Mouse (Mus musculus): ENCODE results near the gene Pik3r5. TPM values are rescaled to one million over a fixed set of nuclear protein-coding genes. Genes with fewer than 3 reads are reported as not detected.

The Pik3r5 gene
- total and polyA plus RNA-seq, 2 experiments from 2014 or later: 0.82 to 2.0 TPM

DNA sequence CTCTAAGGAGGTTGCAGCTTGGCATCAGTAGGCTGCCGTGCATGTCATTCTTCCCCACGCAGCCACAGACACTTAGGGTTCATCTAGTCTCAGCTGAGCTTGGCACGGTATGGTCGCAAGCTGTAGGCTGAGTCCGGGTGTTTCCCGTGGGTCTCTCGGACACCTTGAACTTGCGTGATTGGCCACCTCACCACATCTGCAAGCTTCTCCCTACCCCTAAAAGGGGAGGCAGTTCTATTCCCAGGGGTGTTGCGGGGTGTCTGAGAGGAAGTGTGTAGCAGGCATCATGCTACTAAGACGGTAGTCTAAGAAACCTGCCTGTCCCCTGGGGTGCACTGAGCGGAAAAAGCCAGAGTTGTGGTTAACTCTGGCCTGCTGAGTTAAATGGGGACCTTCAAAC, 66.6 kb downstream of the Pik3r5 start:
- no peak overlapping the region for H3K4me3 ChIP-seq (ENCODE audit: low read depth, low read length)
- no peaks in the 10 kb centered on the region for H3K27me3 ChIP-seq (ENCODE audit: control insufficient read depth, insufficient read depth, low read length)
- ATAC-seq (ENCODE audit: insufficient read depth, low read depth) (no peak), DNase-seq (ENCODE audit: low spot score) (no peak)
- H3K36me3 ChIP-seq (replicated peaks; ENCODE audit: control insufficient read depth, insufficient read depth, low read length): no peaks in the 10 kb centered on the region
- H3K9ac ChIP-seq (replicated peaks; ENCODE audit: low read depth, low read length): no peak overlapping the region
- no peaks in the 10 kb centered on the region for H3K9me3 ChIP-seq (replicated peaks; ENCODE audit: control insufficient read depth, low read length)
- peaks cover 17% of the 10 kb centered on the region for H3K4me1 ChIP-seq (ENCODE audit: control insufficient read depth, insufficient read depth)
- 83% methylated on average over 11 of the region's 11 CpGs for WGBS
- TF ChIP-seq EP300 (IDR thresholded peaks at IDR 0.05; ENCODE audit: low read depth): no peak
- TF ChIP-seq CTCF (IDR thresholded peaks at IDR 0.05; ENCODE audit: low read depth): no peak
- H3K27ac ChIP-seq (ENCODE audit: low read depth): no peak overlapping the region
- no peak overlapping the region for H3K4me2 ChIP-seq (ENCODE audit: low read depth, low read length)

DNA sequence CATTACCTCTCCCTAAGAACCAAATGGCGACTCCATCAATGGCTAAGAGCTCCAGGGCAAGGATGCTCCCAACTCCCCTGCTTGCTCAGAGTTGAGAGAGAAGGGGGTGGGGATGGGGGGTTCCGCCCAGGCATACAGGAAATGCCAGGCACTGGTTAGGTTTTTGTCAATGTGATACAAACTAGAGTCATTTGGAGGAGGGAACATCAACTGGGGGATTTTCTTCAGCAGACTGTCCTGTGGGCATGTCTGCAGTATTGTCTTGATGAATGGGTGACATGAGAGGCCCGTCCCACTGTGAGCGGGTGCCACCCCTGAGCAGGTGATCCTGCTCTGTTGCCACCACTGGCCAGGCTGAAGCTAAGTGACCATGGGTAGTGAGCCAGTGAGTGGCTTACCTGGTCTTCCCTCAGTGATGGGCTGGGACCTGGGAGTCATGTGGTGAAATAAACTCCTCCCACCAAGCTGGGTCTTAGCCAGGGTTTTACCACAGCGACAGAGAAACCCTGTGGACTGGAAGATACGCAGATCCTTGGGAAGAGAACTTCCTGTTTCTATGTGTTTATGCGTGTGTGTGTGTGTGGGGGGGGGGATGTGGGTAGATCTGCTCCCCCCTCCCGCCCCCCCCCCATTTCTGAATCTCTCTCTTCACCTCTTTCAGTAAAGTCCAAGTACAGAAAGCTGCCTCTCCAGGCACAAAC, 67.2 kb downstream of the Pik3r5 start:
- DNase-seq (ENCODE audit: low spot score): no peak
- no peaks in the 10 kb centered on the region for H3K27me3 ChIP-seq (ENCODE audit: control insufficient read depth, insufficient read depth, low read length)
- TF ChIP-seq CTCF (IDR thresholded peaks at IDR 0.05; ENCODE audit: low read depth) (no peak), EP300 (IDR thresholded peaks at IDR 0.05; ENCODE audit: low read depth) (no peak)

DNA sequence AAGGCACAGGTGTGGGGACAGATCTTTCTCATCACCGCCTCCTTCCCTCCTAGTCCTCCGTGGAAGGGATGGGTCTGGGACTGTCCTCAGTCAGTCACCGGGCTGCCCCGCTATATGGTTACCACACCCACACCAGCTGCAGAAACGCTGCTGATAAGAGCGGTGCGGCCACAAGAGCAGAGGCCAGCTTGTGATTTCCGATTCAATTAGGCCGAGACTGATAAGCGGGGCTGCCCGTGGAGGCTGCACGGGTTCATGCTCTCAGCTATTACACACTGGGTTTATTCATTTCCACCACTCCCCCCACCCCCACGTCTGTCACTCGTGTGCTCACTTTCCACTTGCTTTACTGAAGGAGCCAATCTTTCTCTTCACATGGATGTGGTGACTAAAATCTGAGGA, 69.0 kb downstream of the Pik3r5 start:
- TF ChIP-seq EP300 (IDR thresholded peaks at IDR 0.05; ENCODE audit: low read depth): no peak
- no peak for TF ChIP-seq CTCF (IDR thresholded peaks at IDR 0.05; ENCODE audit: low read depth)
- no peak overlapping the region for H3K4me3 ChIP-seq (ENCODE audit: low read depth, low read length)

More for the DNA sequence above, 67.2 kb downstream of the Pik3r5 start:
- Histone ChIP-seq H3K9ac (replicated peaks; ENCODE audit: low read depth, low read length) (no peak overlapping the region), H3K27ac (ENCODE audit: low read depth) (no peak overlapping the region), H3K36me3 (replicated peaks; ENCODE audit: control insufficient read depth, insufficient read depth, low read length) (no peaks in the 10 kb centered on the region), H3K4me3 (ENCODE audit: low read depth, low read length) (no peak overlapping the region), H3K4me1 (ENCODE audit: control insufficient read depth, insufficient read depth) (peaks cover 11% of the 10 kb centered on the region), H3K4me2 (ENCODE audit: low read depth, low read length) (no peak overlapping the region), H3K9me3 (replicated peaks; ENCODE audit: control insufficient read depth, low read length) (no peaks in the 10 kb centered on the region)
- WGBS: 63% methylated on average over 8 of the region's 8 CpGs
- no peak for ATAC-seq (ENCODE audit: insufficient read depth, low read depth)

DNA sequence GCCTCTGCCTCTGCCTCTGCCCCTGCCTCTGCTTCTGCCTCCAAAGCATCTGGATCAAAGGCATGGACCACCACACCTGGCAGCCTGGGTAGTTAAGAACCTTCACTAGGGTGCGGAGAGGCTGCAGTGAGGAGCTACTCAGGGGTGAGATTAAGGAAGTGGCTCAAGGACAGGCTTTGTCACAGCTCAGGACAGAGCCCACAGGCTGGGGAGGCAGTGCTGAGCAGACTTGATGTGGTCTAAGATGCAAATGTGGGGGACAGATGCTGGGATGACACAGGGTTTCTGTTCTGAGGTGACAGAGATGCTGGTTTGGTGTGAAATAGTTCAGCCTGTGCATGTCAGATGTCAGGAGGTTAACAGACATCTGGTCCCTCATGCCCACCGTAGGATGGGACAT, 70.5 kb downstream of the Pik3r5 start:
- ATAC-seq (ENCODE audit: insufficient read depth, low read depth) (no peak), DNase-seq (ENCODE audit: low spot score) (no peak)
- Histone ChIP-seq H3K27me3 (ENCODE audit: control insufficient read depth, insufficient read depth, low read length) (no peaks in the 10 kb centered on the region), H3K4me3 (ENCODE audit: low read depth, low read length) (no peak overlapping the region), H3K36me3 (replicated peaks; ENCODE audit: control insufficient read depth, insufficient read depth, low read length) (no peaks in the 10 kb centered on the region), H3K4me2 (ENCODE audit: low read depth, low read length) (no peak overlapping the region), H3K9me3 (replicated peaks; ENCODE audit: control insufficient read depth, low read length) (no peaks in the 10 kb centered on the region), H3K4me1 (ENCODE audit: control insufficient read depth, insufficient read depth) (peaks cover 9% of the 10 kb centered on the region), H3K27ac (ENCODE audit: low read depth) (no peak overlapping the region), H3K9ac (replicated peaks; ENCODE audit: low read depth, low read length) (no peak overlapping the region)
- WGBS: 79% methylated on average over 2 of the region's 2 CpGs
- TF ChIP-seq EP300 (IDR thresholded peaks at IDR 0.05; ENCODE audit: low read depth) (no peak), CTCF (IDR thresholded peaks at IDR 0.05; ENCODE audit: low read depth) (no peak)

More for the DNA sequence above, 69.0 kb downstream of the Pik3r5 start:
- Histone ChIP-seq H3K9me3 (replicated peaks; ENCODE audit: control insufficient read depth, low read length) (no peaks in the 10 kb centered on the region), H3K36me3 (replicated peaks; ENCODE audit: control insufficient read depth, insufficient read depth, low read length) (no peaks in the 10 kb centered on the region), H3K9ac (replicated peaks; ENCODE audit: low read depth, low read length) (no peak overlapping the region), H3K27me3 (ENCODE audit: control insufficient read depth, insufficient read depth, low read length) (no peaks in the 10 kb centered on the region), H3K27ac (ENCODE audit: low read depth) (no peak overlapping the region), H3K4me2 (ENCODE audit: low read depth, low read length) (peak overlapping the region; percentile 40; the same call in 1 of the 2 replicates), H3K4me1 (ENCODE audit: control insufficient read depth, insufficient read depth) (peaks cover 9% of the 10 kb centered on the region)
- 7% methylated on average over 14 of the region's 14 CpGs for WGBS
- DNase-seq (ENCODE audit: low spot score): no peak
- ATAC-seq (ENCODE audit: insufficient read depth, low read depth): peak; percentile 45; the same call in 1 of the 2 replicates

DNA sequence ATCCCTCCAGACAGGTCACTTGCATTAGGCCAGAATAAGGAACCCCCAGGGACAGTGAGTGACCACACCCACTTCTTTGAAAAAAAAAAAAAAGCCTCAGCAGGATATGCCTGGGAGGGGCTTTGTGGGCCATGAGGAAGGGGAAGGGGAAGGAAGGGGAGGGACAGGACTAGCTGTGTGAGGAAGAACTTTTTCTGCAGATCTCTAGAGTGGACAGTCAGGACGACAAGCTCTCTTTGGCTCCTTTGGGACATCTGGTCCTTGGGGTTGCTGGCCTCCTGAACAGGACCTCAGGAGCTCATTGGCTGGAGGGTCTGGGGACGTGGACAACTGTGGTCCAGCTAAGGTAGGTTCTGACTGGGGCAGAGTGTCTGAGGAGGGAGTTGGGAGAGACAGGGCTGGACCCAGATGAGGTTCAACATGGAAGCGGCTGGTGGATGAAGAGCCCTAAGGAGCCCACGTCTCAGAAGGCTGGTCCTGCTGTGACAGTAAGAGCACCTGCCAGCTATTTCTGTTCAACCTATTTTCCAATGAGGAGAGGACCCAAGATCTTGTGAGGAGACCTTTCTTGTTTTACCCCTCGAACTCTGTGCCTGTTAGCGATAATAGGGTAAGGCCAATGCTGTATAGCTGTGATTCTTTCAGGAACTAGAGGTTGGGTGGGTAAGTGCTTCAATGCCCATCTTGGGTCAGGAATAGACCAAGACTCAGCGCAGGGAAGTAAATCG, 71.1 kb downstream of the Pik3r5 start, which contains the start of gene Pik3r6:
TSS of gene Pik3r6 (plus strand) at position 118 of the 728 bp plus-strand sequence.
- H3K9ac ChIP-seq (replicated peaks; ENCODE audit: low read depth, low read length): no peak within 1 kb of the TSS
- peak within 1 kb of the TSS; percentile 12; the same call in 1 of the 2 replicates for H3K27ac ChIP-seq (ENCODE audit: low read depth)
- DNase-seq (ENCODE audit: low spot score): peak; percentile 34
- no peaks in the 10 kb centered on the region for H3K9me3 ChIP-seq (replicated peaks; ENCODE audit: control insufficient read depth, low read length)
- peaks cover 9% of the 10 kb centered on the region for H3K4me1 ChIP-seq (ENCODE audit: control insufficient read depth, insufficient read depth)
- WGBS: 82% methylated on average over 8 of the region's 8 CpGs
- H3K4me3 ChIP-seq (ENCODE audit: low read depth, low read length): peak within 1 kb of the TSS; percentile 33
- H3K4me2 ChIP-seq (ENCODE audit: low read depth, low read length): peak within 1 kb of the TSS; percentile 49
- ATAC-seq (ENCODE audit: insufficient read depth, low read depth): peak; percentile 35
- H3K36me3 ChIP-seq (replicated peaks; ENCODE audit: control insufficient read depth, insufficient read depth, low read length): no peaks in the 10 kb centered on the region
- TF ChIP-seq EP300 (IDR thresholded peaks at IDR 0.05; ENCODE audit: low read depth): no peak
- TF ChIP-seq CTCF (IDR thresholded peaks at IDR 0.05; ENCODE audit: low read depth): no peak
- H3K27me3 ChIP-seq (ENCODE audit: control insufficient read depth, insufficient read depth, low read length): no peaks in the 10 kb centered on the region
